Mouse (Mus musculus): ENCODE results near the gene Klc3.

DNA sequence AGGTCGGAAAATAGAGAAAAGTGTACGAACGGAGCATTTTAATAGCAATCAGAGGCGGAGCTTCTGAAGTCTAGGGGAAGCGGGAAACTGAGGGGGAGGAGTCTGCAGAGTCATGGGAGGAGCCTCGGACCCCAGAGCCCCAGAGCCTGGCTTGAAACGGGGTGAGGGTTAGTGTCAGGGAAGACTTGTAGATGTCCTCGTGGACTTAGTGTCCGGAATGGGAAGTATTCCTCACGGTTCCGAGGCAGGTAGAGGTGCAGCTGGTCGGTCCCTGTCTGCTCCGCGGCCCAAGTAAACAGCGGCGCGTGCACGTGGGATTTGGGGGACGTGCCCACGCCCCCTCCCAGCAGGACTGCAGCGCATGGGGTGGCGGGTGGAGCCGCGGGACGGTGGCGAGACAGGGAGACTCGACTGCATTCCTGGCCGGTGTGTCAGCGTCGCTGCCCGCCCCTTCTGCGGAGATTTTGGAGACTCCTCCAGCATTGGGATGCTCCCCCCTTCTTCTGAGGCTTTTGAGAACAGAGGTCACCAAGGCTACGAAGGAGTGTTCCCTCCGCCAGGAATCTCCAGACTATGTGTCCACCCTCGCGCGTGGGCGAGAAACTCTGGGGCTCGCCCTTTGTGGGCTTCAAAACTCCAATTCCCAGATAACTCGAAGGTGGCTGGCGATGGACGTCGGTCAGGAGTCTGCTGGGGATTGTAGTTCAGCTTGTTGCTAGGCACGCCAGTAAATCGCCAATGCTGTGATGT, 43.8 kb downstream of the Klc3 start:
- no peak for TF ChIP-seq POLR2A (IDR thresholded peaks at IDR 0.05; ENCODE audit: borderline replicate concordance, insufficient read depth, low read length)
- no peak for TF ChIP-seq CTCF (IDR thresholded peaks at IDR 0.05; ENCODE audit: borderline replicate concordance, insufficient read depth, low read depth, low read length)
